Mouse (Mus musculus): ENCODE data around the gene Sgms1.

The Sgms1 gene

GRCm38 (mm10) chr19:32383738-32384137, 5.8 kb downstream of the Sgms1 start:
- DNase-seq (ENCODE audit: extremely low read depth, low read depth), result no peak

GRCm38 (mm10) chr19:32381511-32381961, 8.0 kb downstream of the Sgms1 start:
- DNase-seq (ENCODE audit: extremely low read depth, low read depth), result no peak

- peak; percentile 77 for DNase-seq (ENCODE audit: extremely low read depth, low read depth)
Observed at GRCm38 (mm10) chr19:32380748-32381147, 8.8 kb downstream of the Sgms1 start.

GRCm38 (mm10) chr19:32379239-32379920, 10.1 kb downstream of the Sgms1 start:
- DNase-seq (ENCODE audit: extremely low read depth, low read depth), result peak; percentile 84

- no peak for DNase-seq (ENCODE audit: extremely low read depth, low read depth)
Observed at GRCm38 (mm10) chr19:32378581-32378980, 10.9 kb downstream of the Sgms1 start.

- no peak for DNase-seq (ENCODE audit: extremely low read depth, low read depth)
Observed at GRCm38 (mm10) chr19:32377701-32378325, 11.7 kb downstream of the Sgms1 start.

- no peak for DNase-seq (ENCODE audit: extremely low read depth, low read depth)
Observed at GRCm38 (mm10) chr19:32376886-32377535, 12.5 kb downstream of the Sgms1 start.

GRCm38 (mm10) chr19:32376054-32376453, 13.5 kb downstream of the Sgms1 start:
- DNase-seq (ENCODE audit: extremely low read depth, low read depth), result no peak

- DNase-seq (ENCODE audit: extremely low read depth, low read depth), result no peak
Observed at GRCm38 (mm10) chr19:32375473-32375985, 14.0 kb downstream of the Sgms1 start.

GRCm38 (mm10) chr19:32374751-32375150, 14.8 kb downstream of the Sgms1 start:
- DNase-seq (ENCODE audit: extremely low read depth, low read depth), result no peak

- DNase-seq (ENCODE audit: extremely low read depth, low read depth), result no peak
Observed at GRCm38 (mm10) chr19:32373865-32374655, 15.5 kb downstream of the Sgms1 start.

- peak; percentile 98 for DNase-seq (ENCODE audit: extremely low read depth, low read depth)
Observed at GRCm38 (mm10) chr19:32372373-32372772, 17.1 kb downstream of the Sgms1 start.

- DNase-seq (ENCODE audit: extremely low read depth, low read depth), result no peak
Observed at GRCm38 (mm10) chr19:32367333-32367732, 22.2 kb downstream of the Sgms1 start.

- no peak for DNase-seq (ENCODE audit: extremely low read depth, low read depth)
Observed at GRCm38 (mm10) chr19:32366406-32366805, 23.1 kb downstream of the Sgms1 start.

- DNase-seq (ENCODE audit: extremely low read depth, low read depth), result no peak
Observed at GRCm38 (mm10) chr19:32365111-32365510, 24.4 kb downstream of the Sgms1 start.

- no peak for DNase-seq (ENCODE audit: extremely low read depth, low read depth)
Observed at GRCm38 (mm10) chr19:32363587-32363986, 25.9 kb downstream of the Sgms1 start.

GRCm38 (mm10) chr19:32362520-32362919, 27.0 kb downstream of the Sgms1 start:
- no peak for DNase-seq (ENCODE audit: extremely low read depth, low read depth)

GRCm38 (mm10) chr19:32360989-32361698, 28.4 kb downstream of the Sgms1 start:
- DNase-seq (ENCODE audit: extremely low read depth, low read depth), result no peak

- DNase-seq (ENCODE audit: extremely low read depth, low read depth), result no peak
Observed at GRCm38 (mm10) chr19:32360546-32360945, 29.0 kb downstream of the Sgms1 start.

- no peak for DNase-seq (ENCODE audit: extremely low read depth, low read depth)
Observed at GRCm38 (mm10) chr19:32358699-32359517, 30.6 kb downstream of the Sgms1 start.

Data from MEL-GATA-1-ER (cell line).